Mouse (Mus musculus) embryonic fibroblast, embryonic 13.5 days (primary cell): ENCODE measurements at regions not wholly inside any gene's neighbourhood (a gene's known extent, or its start where the extent isn't known, plus 50 kb on each side); places are given as distances from the start of the nearest gene placed in this dataset.

ENCODE experiments used
- H3K27ac ChIP-seq: 2 replicates; pipeline ENCODE4 v1.5.1; 2012; ENCODE audit warnings: low read length, control low read depth, inconsistent platforms; ENCODE audit not compliant: insufficient read depth
- H3K4me1 ChIP-seq: 2 replicates; pipeline ENCODE4 v1.6.1; 2011; ENCODE audit warnings: low read length; ENCODE audit not compliant: control insufficient read depth, insufficient read depth
- H3K4me3 ChIP-seq: 2 replicates; pipeline ENCODE4 v1.5.1; 2011; ENCODE audit warnings: mild to moderate bottlenecking, control low read depth, low read length; ENCODE audit not compliant: insufficient read depth
- CTCF ChIP-seq: IDR thresholded peaks from 2 replicates; pipeline ENCODE4 v1.5.1; 2011; ENCODE audit warnings: mild to moderate bottlenecking, control low read depth, low read length, moderate library complexity, borderline replicate concordance; ENCODE audit not compliant: insufficient read depth
- POLR2A ChIP-seq: IDR thresholded peaks from 2 replicates; pipeline ENCODE4 v1.6.1; 2011; ENCODE audit warnings: low read depth, mild to moderate bottlenecking, control low read depth, low read length, moderate library complexity

GRCm38 (mm10) chr1:193430231-193430630 is 60.1 kb upstream of the Camk1g start:
- Histone ChIP-seq H3K4me1 (no peaks in the 10 kb centered on the region), H3K4me3 (no peak overlapping the region), H3K27ac (no peak overlapping the region)
- TF ChIP-seq CTCF: no peak
- no peak for TF ChIP-seq POLR2A

DNA sequence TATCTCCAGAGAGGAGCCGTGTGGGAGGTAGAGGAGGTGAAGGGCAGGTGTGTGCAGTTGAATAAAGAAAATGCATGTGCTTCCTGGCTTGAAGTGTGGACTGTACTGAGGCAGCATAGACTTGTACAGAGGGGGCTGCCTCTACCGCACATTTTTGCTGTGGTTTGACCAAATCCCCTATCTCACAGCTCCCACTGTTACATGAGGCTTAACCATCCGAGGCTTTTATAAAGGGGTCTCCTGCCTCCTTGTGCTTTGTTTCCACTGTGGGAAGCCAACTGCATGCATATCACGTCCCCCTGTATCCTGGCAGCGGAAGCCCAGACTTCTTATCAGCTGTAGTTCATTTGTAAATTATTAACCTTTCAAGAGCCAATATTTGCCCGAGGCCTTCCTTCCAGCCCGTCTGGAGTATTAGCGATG is 53.6 kb upstream of the Camk1g start:
- no peak overlapping the region for H3K4me3 ChIP-seq
- no peak overlapping the region for H3K27ac ChIP-seq
- TF ChIP-seq CTCF: no peak
- no peak for TF ChIP-seq POLR2A
- peaks cover 4% of the 10 kb centered on the region; the same call in 1 of the 2 replicates for H3K4me1 ChIP-seq

- no peak overlapping the region for H3K4me3 ChIP-seq
- H3K27ac ChIP-seq: no peak overlapping the region
- TF ChIP-seq POLR2A: no peak
- no peak for TF ChIP-seq CTCF
- H3K4me1 ChIP-seq: peaks cover 7% of the 10 kb centered on the region; the same call in 1 of the 2 replicates
These were observed 52.8 kb upstream of the Camk1g start for GRCm38 (mm10) chr1:193422886-193423285.

DNA sequence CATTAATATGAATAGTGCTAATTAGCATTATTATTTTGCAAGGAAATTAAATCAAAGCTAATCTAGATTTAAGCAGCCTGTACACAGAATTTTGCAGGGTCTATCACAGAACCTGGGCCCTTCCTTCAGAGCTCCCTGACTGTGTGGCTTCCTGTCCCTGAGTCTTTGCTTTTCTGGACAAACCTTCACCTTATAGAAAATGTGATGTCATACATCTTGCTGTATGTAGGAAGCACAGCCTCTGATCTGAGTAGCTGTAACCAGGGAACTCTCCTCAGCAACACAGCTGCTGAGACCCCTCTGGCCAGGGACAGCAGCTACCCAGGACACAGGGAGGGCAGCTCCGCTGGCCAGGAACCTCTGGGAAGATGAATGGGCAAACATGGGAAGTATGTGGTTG is 51.7 kb upstream of the Camk1g start:
- TF ChIP-seq CTCF: no peak
- no peak for TF ChIP-seq POLR2A
- Histone ChIP-seq H3K27ac (no peak overlapping the region), H3K4me1 (peaks cover 7% of the 10 kb centered on the region; the same call in 1 of the 2 replicates), H3K4me3 (no peak overlapping the region)

- TF ChIP-seq POLR2A (no peak), CTCF (no peak)
- Histone ChIP-seq H3K4me1 (peaks cover 7% of the 10 kb centered on the region; the same call in 1 of the 2 replicates), H3K4me3 (no peak overlapping the region), H3K27ac (no peak overlapping the region)
These were observed 51.3 kb upstream of the Camk1g start for GRCm38 (mm10) chr1:193421414-193421813.
